Mouse (Mus musculus): ENCODE results near the gene Timmdc1. TPM values are rescaled to one million over a fixed set of nuclear protein-coding genes. Genes with fewer than 3 reads are reported as not detected.
A peak's percentile ranks its signal among the peaks of the same experiment; 100 is the strongest.

The Timmdc1 gene
- total RNA-seq, 4 experiments from 2014 or later: 63.6 to 71.6 (median 66.7) TPM

DNA sequence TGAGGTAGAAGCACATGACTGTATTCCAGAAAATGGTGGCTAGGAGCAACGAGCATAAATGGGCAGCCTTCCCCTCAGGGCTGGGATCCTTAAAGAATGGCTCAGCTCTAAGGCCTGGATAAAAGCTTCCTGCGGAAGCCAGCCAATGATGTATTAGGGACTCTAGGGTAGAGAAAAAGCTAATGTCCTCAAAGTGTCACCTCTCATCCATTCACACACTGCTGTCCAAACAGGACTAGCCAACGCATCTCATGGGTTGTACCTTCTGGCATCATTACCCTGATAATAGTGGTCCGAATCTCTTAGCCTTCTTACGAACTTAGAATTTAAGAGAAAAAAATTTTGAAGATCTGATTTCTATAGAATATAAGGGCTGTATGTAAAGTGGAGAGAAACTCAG lies 59.2 kb downstream of the Timmdc1 start:
- no peak for DNase-seq (ENCODE audit: low spot score)

DNA sequence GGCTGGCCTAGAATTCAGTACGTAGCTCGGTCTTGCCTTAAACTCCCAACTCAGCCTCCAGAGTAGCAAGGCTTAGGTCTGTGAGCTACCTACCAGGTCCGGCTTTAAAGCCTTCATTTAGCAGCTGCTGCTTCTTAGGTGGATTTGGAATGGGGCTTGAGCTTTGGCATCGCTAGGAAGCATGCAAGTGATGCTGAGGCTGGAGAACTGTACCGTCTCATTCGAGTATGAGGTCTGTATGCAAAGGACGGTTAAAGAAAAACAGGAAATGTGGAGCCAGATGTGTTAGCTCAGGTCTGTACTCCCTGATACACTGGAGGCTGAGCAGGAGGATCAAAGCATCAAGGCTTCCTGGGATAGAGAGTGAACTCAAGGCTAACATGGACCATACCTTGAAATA lies 60.3 kb downstream of the Timmdc1 start:
- DNase-seq (ENCODE audit: low spot score): no peak

DNA sequence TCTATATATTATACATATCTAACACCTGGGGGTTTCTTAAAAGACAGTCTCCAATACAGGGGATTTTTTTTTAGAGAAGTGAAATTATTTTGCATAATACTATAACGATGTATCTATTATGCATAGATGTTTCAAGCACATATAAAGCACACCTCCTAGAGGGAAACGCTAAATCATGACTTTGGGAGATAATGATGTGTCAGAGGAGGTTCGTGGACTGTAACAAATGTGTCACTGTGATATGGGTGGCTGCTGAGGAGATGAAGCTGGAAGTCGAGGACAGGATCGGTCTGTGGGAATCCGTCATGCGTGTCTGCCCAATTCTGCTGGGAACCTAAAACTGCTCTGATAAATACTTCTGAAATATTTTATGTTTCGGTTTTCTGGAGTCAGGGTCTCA lies 60.7 kb downstream of the Timmdc1 start:
- no peak for DNase-seq (ENCODE audit: low spot score)

DNA sequence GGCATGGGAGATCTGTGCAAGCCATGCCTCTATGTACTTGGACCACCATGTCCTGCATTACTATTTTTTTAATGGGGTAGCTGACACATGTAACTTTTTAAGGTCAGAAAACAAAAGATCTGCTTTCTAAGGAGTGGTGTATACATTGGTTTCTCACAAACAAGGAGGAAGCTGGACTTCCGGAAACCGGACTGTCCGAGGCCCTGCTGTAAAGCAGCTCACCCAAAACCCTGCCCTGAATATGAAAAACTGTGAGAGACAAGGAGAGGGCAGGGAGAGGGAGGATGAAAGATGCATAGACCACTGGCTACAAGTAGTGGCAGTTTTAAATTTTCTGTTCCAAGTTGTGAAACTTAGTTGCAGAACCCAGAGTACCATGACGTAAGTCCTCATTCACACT lies 62.5 kb downstream of the Timmdc1 start:
- no peak for DNase-seq (ENCODE audit: low spot score)

GRCm38 (mm10) chr16:38458600-38459280 lies 63.7 kb downstream of the Timmdc1 start:
- peak; percentile 12 for DNase-seq (ENCODE audit: low spot score)

GRCm38 (mm10) chr16:38456812-38457567 lies 65.5 kb downstream of the Timmdc1 start:
- no peak for DNase-seq (ENCODE audit: low spot score)

- DNase-seq (ENCODE audit: low spot score): no peak
Observed at GRCm38 (mm10) chr16:38455511-38456418, 66.7 kb downstream of the Timmdc1 start, which contains the start of gene Cd80. Cd80 (plus strand) TSS chr16:38455561.

GRCm38 (mm10) chr16:38454533-38455254 lies 67.8 kb downstream of the Timmdc1 start:
- DNase-seq (ENCODE audit: low spot score): no peak

DNA sequence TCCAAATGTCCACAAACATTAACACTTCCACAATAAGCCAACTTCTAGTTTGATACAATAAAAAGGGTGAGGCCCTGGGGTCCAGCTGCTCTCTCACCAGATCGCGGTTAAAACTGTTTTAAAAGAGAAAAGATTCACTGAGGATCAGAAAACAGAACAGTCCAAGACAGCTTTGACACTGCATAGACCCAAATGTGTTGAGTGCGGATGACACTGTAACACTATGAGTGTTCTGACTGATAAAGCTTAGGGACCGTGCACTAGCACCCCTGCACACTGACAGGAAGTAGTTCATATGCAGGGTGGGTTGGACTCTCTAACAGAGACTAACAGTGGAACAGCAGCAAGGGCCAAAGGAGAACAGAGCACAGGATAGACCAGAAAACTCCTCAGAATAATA lies 68.5 kb downstream of the Timmdc1 start:
- DNase-seq (ENCODE audit: low spot score): no peak

DNA sequence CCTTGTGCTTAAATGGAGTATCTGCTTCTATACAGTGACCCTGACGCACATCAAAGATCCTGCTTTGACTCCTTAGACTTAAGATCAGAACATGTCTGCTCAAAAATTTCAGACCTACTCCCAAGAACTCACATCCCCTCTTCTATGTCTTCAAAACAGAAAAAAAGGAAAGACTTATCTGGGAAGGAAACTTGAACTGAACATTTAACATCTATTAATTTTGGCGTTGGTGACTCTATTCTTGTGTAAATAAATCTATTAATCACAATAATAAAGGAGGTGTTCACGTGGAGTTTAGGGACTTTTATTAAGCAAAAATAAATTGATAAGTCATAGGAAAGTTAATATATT lies 69.3 kb downstream of the Timmdc1 start:
- DNase-seq (ENCODE audit: low spot score): no peak

- DNase-seq (ENCODE audit: low spot score): peak; percentile 92
Observed at GRCm38 (mm10) chr16:38452442-38453202, 69.8 kb downstream of the Timmdc1 start, which contains the start of gene Adprh. Adprh (minus strand) TSS chr16:38452703.

- DNase-seq (ENCODE audit: low spot score): no peak
Observed at GRCm38 (mm10) chr16:38451421-38452205, 70.8 kb downstream of the Timmdc1 start.

DNA sequence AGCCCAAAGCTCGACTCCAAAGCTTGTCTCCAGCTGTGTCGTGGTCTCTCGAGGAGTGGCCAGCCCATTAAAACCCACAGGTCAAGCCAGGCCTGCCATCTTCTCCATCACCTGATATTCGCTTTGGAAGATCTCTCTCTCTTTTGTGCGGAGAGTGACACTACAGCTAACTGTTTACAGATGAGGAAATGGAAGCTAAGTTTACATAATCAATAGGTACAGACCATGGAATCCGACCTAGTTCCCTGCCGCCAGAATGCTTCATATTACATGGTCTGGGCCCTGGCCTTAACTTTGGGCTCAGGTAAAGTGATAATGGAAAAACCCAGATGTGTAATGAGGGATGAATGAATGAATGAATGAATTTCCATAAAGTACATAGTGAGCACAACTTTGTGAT lies 71.8 kb downstream of the Timmdc1 start:
- no peak for DNase-seq (ENCODE audit: low spot score)

DNA sequence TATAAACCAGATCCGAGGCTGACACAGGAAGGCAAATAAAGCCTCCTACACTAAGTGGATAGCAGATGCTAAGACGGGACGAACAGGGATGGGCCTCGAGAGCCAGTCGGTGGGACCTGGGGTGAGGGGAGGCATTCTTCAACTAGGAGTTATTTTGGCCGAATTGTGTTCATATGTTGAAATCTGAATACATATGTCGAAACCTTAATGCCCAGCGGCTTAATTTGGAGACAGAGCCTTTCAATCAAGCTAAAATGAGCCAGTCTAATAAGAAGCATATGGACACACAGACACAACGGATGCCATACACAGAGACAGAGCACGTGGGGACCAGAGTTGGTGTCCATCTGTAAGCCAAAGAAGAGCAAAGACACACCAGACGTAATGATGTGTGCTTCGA lies 74.0 kb downstream of the Timmdc1 start:
- no peak for DNase-seq (ENCODE audit: low spot score)

Other genes starting within 250 kb of the Timmdc1 start
- not detected for gene Nr1i2, start 227.8 kb downstream of the Timmdc1 start, total RNA-seq (2022)
- not detected for gene Maats1, start 180.5 kb downstream of the Timmdc1 start, total RNA-seq (2022)
- 100 to 1,000 TPM; 269 to 387 (median 331) TPM for gene Cox17, start 175.7 kb downstream of the Timmdc1 start, total RNA-seq (2022)
- not detected for gene Gm21987, start 175.6 kb downstream of the Timmdc1 start, total RNA-seq (2022)
- 100 to 1,000 TPM; 451 to 631 (median 553) TPM for gene Popdc2, start 160.5 kb downstream of the Timmdc1 start, total RNA-seq (2022)
- gene Pla1a, start 89.5 kb downstream of the Timmdc1 start, total RNA-seq (2022): 10 to 100 TPM in 3 of 4 experiments, 1 to 10 TPM in 1; 5.9 to 12.0 (median 10.6) TPM
- 10 to 100 TPM; 23.8 to 24.8 (median 24.0) TPM for gene Adprh, start 70.0 kb downstream of the Timmdc1 start, total RNA-seq (2022)
- 1 to 10 TPM in 1 of 4 experiments, under 1 TPM in 3; 0.54 to 1.3 (median 0.77) TPM for gene Cd80, start 67.1 kb downstream of the Timmdc1 start, total RNA-seq (2022)
- gene Poglut1, start 27.6 kb upstream of the Timmdc1 start, total RNA-seq (2022): 10 to 100 TPM; 10.7 to 12.3 (median 11.2) TPM
- 10 to 100 TPM; 16.0 to 23.6 (median 17.4) TPM for gene Tmem39a, start 36.0 kb upstream of the Timmdc1 start, total RNA-seq (2022)
- gene Arhgap31, start 190.6 kb upstream of the Timmdc1 start, total RNA-seq (2022): 10 to 100 TPM; 32.9 to 44.3 (median 39.1) TPM
- 10 to 100 TPM in 2 of 4 experiments, 1 to 10 TPM in 2; 7.2 to 11.7 (median 9.6) TPM for gene B4galt4, start 219.6 kb upstream of the Timmdc1 start, total RNA-seq (2022)

Data from heart, adult 8-10 months (tissue).